Mouse (Mus musculus) heart, embryonic 10.5 days (tissue): ENCODE measurements at regions not wholly inside any gene's neighbourhood (a gene's known extent, or its start where the extent isn't known, plus 50 kb on each side); places are given as distances from the start of the nearest gene placed in this dataset.
A peak's percentile ranks its signal among the peaks of the same experiment; 100 is the strongest.

Source experiments
- DNase-seq: peaks from one replicate; pipeline ENCODE4 v3.0.0-alpha.2; 2017; ENCODE audit warnings: low spot score
- H3K27ac ChIP-seq: fragments of 300-500 bp; sonication (generic); 2 replicates; pipeline ENCODE4 v1.5.1; 2016; ENCODE audit warnings: mild to moderate bottlenecking
- H3K27me3 ChIP-seq: fragments of 300-500 bp; sonication (generic); 2 replicates; pipeline ENCODE4 v1.6.1; 2016; ENCODE audit warnings: mild to moderate bottlenecking; ENCODE audit not compliant: poor library complexity, insufficient read depth, severe bottlenecking
- H3K36me3 ChIP-seq: fragments of 300-500 bp; sonication (generic); 2 replicates; pipeline ENCODE4 v1.6.1; 2016; ENCODE audit warnings: mild to moderate bottlenecking, moderate library complexity
- H3K4me1 ChIP-seq: fragments of 300-500 bp; sonication (generic); 2 replicates; pipeline ENCODE4 v1.6.1; 2016; ENCODE audit warnings: mild to moderate bottlenecking
- H3K4me3 ChIP-seq: fragments of 300-500 bp; sonication (generic); 2 replicates; pipeline ENCODE4 v1.5.1; 2016; ENCODE audit warnings: mild to moderate bottlenecking, moderate library complexity
- H3K9me3 ChIP-seq: fragments of 300-500 bp; sonication (generic); 2 replicates; pipeline ENCODE4 v1.6.1; 2016; ENCODE audit warnings: mild to moderate bottlenecking, moderate library complexity
- WGBS: fragments of 180-500 bp; shearing (Covaris S2); methylation state at CpG from one replicate; pipeline ENCODE4 v1.1.7; 2016; 5-methylcytosine and 5-hydroxymethylcytosine counted together

GRCm38 (mm10) chr11:19758892-19759291, 165.3 kb upstream of the Spred2 start:
- 91% methylated on average over 4 of the region's 4 CpGs for WGBS
- no peak for DNase-seq
- Histone ChIP-seq H3K9me3 (no peaks in the 10 kb centered on the region), H3K36me3 (no peaks in the 10 kb centered on the region), H3K4me1 (peaks cover 8% of the 10 kb centered on the region), H3K4me3 (no peak overlapping the region), H3K27ac (no peak overlapping the region), H3K27me3 (no peaks in the 10 kb centered on the region; the same call in 1 of the 2 replicates)

- Histone ChIP-seq H3K36me3 (no peaks in the 10 kb centered on the region), H3K27me3 (no peaks in the 10 kb centered on the region; the same call in 1 of the 2 replicates), H3K9me3 (no peaks in the 10 kb centered on the region), H3K4me1 (peaks cover 8% of the 10 kb centered on the region), H3K4me3 (peak overlapping the region; percentile 43; the same call in 1 of the 2 replicates), H3K27ac (peak overlapping the region; percentile 33; the same call in 1 of the 2 replicates)
- DNase-seq, result no peak
- 18% methylated on average over 16 of the region's 16 CpGs for WGBS
These were observed 163.1 kb upstream of the Spred2 start for GRCm38 (mm10) chr11:19760861-19761693.

GRCm38 (mm10) chr11:19761694-19761976, 162.5 kb upstream of the Spred2 start:
- DNase-seq, result no peak
- no peaks in the 10 kb centered on the region; the same call in 1 of the 2 replicates for H3K27me3 ChIP-seq
- H3K4me1 ChIP-seq, result peaks cover 8% of the 10 kb centered on the region
- H3K27ac ChIP-seq, result no peak overlapping the region
- H3K4me3 ChIP-seq, result no peak overlapping the region
- no peaks in the 10 kb centered on the region for H3K36me3 ChIP-seq
- no peaks in the 10 kb centered on the region for H3K9me3 ChIP-seq
- 46% methylated on average over 4 of the region's 4 CpGs for WGBS

GRCm38 (mm10) chr11:19767316-19767715, 156.9 kb upstream of the Spred2 start:
- DNase-seq, result no peak
- Histone ChIP-seq H3K27me3 (no peaks in the 10 kb centered on the region), H3K36me3 (no peaks in the 10 kb centered on the region), H3K4me1 (0 out of 2 replicates have a peak, but pooled peaks cover 3% of the 10 kb centered on the region), H3K4me3 (no peak overlapping the region), H3K9me3 (no peaks in the 10 kb centered on the region), H3K27ac (no peak overlapping the region)
- 84% methylated on average over 5 of the region's 5 CpGs for WGBS

- no peaks in the 10 kb centered on the region for H3K36me3 ChIP-seq
- 88% methylated on average over 9 of the region's 9 CpGs for WGBS
These were observed 156.3 kb upstream of the Spred2 start for GRCm38 (mm10) chr11:19767871-19768270.

GRCm38 (mm10) chr11:19768962-19769361, 155.2 kb upstream of the Spred2 start:
- DNase-seq, result no peak
- 0 out of 2 replicates have a peak, but pooled peaks cover 3% of the 10 kb centered on the region for H3K4me1 ChIP-seq
- H3K36me3 ChIP-seq, result no peaks in the 10 kb centered on the region
- no peak overlapping the region for H3K4me3 ChIP-seq
- no peaks in the 10 kb centered on the region for H3K9me3 ChIP-seq
- no peak overlapping the region for H3K27ac ChIP-seq
- no peaks in the 10 kb centered on the region for H3K27me3 ChIP-seq
- 91% methylated on average over 1 of the region's 1 CpGs for WGBS

More at GRCm38 (mm10) chr11:19767871-19768270, 156.3 kb upstream of the Spred2 start:
- no peak overlapping the region for H3K4me3 ChIP-seq
- H3K4me1 ChIP-seq, result 0 out of 2 replicates have a peak, but pooled peaks cover 3% of the 10 kb centered on the region
- H3K27me3 ChIP-seq, result no peaks in the 10 kb centered on the region
- H3K27ac ChIP-seq, result no peak overlapping the region
- DNase-seq, result no peak
- no peaks in the 10 kb centered on the region for H3K9me3 ChIP-seq

- Histone ChIP-seq H3K9me3 (no peaks in the 10 kb centered on the region), H3K4me1 (0 out of 2 replicates have a peak, but pooled peaks cover 3% of the 10 kb centered on the region), H3K4me3 (no peak overlapping the region), H3K27me3 (0 out of 2 replicates have a peak, but pooled peaks cover 3% of the 10 kb centered on the region), H3K27ac (no peak overlapping the region), H3K36me3 (no peaks in the 10 kb centered on the region)
- DNase-seq, result no peak
- 53% methylated on average over 9 of the region's 9 CpGs for WGBS
These were observed 150.2 kb upstream of the Spred2 start for GRCm38 (mm10) chr11:19774010-19774409.

- Histone ChIP-seq H3K27me3 (0 out of 2 replicates have a peak, but pooled peaks cover 7% of the 10 kb centered on the region), H3K4me1 (0 out of 2 replicates have a peak, but pooled peaks cover 4% of the 10 kb centered on the region), H3K4me3 (no peak overlapping the region), H3K9me3 (no peaks in the 10 kb centered on the region), H3K36me3 (no peaks in the 10 kb centered on the region), H3K27ac (no peak overlapping the region)
- no peak for DNase-seq
- 87% methylated on average over 4 of the region's 4 CpGs for WGBS
These were observed 148.4 kb upstream of the Spred2 start for GRCm38 (mm10) chr11:19775741-19776140.

- H3K4me1 ChIP-seq, result 0 out of 2 replicates have a peak, but pooled peaks cover 4% of the 10 kb centered on the region
- H3K27ac ChIP-seq, result no peak overlapping the region
- WGBS, result 76% methylated on average over 9 of the region's 9 CpGs
- no peaks in the 10 kb centered on the region for H3K9me3 ChIP-seq
- no peak for DNase-seq
- no peaks in the 10 kb centered on the region for H3K36me3 ChIP-seq
- no peak overlapping the region for H3K4me3 ChIP-seq
- peaks cover 13% of the 10 kb centered on the region; the same call in 1 of the 2 replicates for H3K27me3 ChIP-seq
These were observed 147.5 kb upstream of the Spred2 start for GRCm38 (mm10) chr11:19776473-19777200.

GRCm38 (mm10) chr11:19778191-19778590, 146.0 kb upstream of the Spred2 start:
- Histone ChIP-seq H3K27ac (no peak overlapping the region), H3K9me3 (no peaks in the 10 kb centered on the region), H3K36me3 (no peaks in the 10 kb centered on the region), H3K4me3 (no peak overlapping the region), H3K4me1 (0 out of 2 replicates have a peak, but pooled peaks cover 4% of the 10 kb centered on the region), H3K27me3 (peaks cover 13% of the 10 kb centered on the region; the same call in 1 of the 2 replicates)
- 68% methylated on average over 2 of the region's 2 CpGs for WGBS
- no peak for DNase-seq

GRCm38 (mm10) chr11:19785110-19785509, 139.1 kb upstream of the Spred2 start:
- Histone ChIP-seq H3K36me3 (no peaks in the 10 kb centered on the region), H3K27me3 (peaks cover 6% of the 10 kb centered on the region; the same call in 1 of the 2 replicates), H3K9me3 (no peaks in the 10 kb centered on the region), H3K27ac (no peak overlapping the region), H3K4me1 (peaks cover 3% of the 10 kb centered on the region; the same call in 1 of the 2 replicates), H3K4me3 (no peak overlapping the region)
- no peak for DNase-seq
- 68% methylated on average over 14 of the region's 14 CpGs for WGBS

GRCm38 (mm10) chr11:19796950-19797670, 127.1 kb upstream of the Spred2 start:
- Histone ChIP-seq H3K36me3 (no peaks in the 10 kb centered on the region), H3K4me1 (no peaks in the 10 kb centered on the region), H3K9me3 (no peaks in the 10 kb centered on the region), H3K4me3 (no peak overlapping the region), H3K27ac (no peak overlapping the region), H3K27me3 (no peaks in the 10 kb centered on the region)
- 73% methylated on average over 4 of the region's 4 CpGs for WGBS
- DNase-seq, result no peak
